Mouse (Mus musculus) liver, postnatal 0 days (tissue): ENCODE data around the gene Yjefn3.

ENCODE experiments used
- CTCF ChIP-seq: sonication (generic); IDR thresholded peaks from 2 replicates; pipeline ENCODE4 v1.5.1; 2016; ENCODE audit warnings: antibody characterized with exemption, low read depth
- EP300 ChIP-seq: IDR thresholded peaks from 2 replicates; pipeline ENCODE4 v1.6.1; 2016; ENCODE audit warnings: antibody characterized with exemption, low read depth, mild to moderate bottlenecking

DNA sequence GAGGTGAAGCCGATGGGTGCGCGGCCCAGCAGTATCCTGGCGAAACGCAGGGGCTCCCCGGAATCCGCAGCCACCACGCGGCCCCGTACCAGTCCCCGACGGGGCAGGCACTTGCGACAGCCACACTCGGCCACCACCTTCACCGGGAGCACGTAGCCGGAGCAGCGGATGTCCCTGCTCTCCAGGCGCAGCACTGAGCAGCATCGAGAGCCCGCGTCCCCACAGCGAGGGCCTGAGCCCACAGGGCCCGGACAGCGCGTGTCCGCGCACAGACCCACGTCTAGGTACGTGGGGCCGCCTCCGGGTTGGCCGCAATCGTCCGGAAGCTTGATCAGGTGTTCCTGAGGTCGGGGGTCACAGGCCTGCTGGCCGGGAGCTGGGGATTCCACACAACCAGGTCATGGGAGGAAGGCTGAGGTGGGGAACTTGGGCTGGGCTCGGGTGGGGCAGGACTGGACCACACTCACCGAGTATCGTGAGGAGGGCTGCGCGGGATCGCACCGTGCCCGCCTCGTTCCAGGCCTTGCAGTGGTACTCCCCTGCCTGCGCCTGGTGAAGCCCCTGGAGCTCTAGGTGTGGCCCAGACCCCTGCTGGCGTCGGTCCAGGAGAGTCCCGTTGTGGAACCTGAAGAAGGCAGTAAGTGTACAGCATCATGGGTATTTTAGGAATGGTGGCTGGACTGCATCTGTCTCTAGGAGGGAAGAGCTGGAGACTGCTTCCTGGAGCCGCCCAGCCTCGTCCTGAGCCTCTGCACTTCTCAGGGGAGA, 19.5 kb downstream of the Yjefn3 start:
- no peak for TF ChIP-seq CTCF
- TF ChIP-seq EP300, result no peak
